Mouse (Mus musculus): ENCODE measurements around the gene 5730409E04Rik.
A peak's percentile ranks its signal among the peaks of the same experiment; 100 is the strongest.

5730409E04Rik gene

DNA sequence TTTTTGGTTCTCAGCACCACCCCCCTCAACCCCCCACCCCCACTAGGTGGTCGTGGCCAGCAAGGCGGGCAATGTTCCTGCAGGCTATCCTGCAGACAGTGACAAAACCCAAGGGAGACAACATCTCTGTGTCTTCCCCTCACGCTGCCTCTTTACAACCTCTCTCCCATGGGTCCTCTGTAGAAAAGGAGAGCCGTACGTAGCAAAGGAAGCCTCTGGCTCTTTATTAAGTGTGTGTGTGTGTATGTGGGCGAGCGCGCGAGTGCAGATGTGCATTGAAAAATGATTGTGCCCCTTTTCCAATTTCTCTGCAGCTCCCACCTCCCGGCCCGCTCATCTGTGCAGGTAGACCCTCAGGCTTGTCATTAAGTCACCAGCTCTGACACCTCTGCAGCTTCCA lies 26.7 kb downstream of the 5730409E04Rik start:
- no peak for DNase-seq (ENCODE audit: low read depth, low spot score)

DNA sequence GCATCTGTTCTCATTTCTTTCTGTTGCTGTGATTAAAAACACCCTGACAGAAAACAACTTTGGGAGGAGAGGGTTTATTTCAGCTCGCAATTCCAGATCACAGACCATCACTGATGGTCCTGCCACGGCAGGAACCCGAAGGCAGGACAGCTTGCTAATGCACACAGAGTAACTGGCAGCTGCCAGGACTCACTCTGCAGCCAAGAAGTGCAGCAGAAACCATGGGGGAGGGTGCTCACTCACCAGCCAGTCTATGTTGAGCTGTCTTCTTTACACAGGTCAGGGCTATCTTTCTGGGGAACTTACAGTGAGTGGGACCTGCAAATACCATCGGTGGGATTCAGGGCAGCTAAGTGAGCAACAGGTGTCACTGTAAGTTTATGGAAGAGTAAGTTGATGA lies 27.8 kb downstream of the 5730409E04Rik start:
- DNase-seq (ENCODE audit: low read depth, low spot score) = no peak

DNA sequence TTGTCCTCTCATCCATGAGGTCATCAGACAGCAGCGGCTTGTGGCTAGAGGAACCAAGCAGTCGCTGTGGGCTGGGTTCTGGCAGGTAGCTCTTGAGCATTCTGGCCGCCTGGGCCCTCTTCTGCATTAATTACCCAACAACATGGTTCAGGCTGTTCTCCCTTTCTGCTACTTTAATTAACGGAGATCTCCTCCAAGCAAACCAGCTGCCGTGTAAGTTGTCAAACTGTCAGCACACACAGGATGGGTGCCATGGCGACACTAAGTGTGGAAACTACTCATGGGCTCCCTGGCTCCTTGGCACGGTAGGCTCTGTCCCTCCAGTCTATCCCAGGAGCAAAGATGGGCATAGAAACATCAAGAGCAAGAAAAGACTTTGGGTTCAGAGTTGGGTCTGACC lies 29.7 kb downstream of the 5730409E04Rik start:
- DNase-seq (ENCODE audit: low read depth, low spot score) = no peak

DNA sequence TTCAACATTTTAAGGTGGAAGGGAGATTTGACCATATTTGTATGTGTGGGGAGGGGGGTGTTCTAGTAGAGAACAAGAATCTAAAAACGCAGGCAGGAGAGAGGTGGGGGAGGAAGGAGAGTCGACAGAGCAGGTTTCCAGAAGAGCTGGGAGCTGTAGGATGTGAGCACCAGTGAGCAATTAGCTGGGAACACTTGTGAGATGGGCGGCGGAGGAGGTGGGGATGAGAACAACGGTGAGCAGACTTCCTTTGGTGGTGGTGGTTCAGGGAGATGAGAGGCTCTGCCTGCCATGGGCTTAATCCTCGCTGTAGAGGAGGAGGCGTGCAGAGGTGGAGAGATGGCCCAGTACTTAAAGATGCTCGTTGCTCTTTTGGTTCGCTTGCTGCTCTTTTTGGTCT lies 32.3 kb downstream of the 5730409E04Rik start:
- no peak for DNase-seq (ENCODE audit: low read depth, low spot score)

DNA sequence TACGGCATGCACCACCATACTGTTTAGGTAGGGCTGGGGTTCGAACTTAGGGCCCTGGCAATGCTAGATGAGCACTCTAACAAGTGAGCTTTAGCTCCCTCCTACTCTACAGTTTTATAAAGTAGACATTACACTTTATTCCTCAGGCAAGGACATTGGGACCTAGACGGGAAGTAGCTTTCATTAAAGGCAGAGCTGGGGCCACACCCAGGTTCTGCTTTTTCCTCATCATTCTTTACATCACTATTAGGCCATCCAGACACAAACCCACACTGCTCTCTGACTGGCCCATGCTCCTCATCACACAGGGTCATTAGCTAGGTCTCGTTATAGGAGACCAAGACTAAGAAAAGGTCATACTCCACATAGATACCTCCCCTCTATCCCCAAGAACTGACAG lies 34.2 kb downstream of the 5730409E04Rik start:
- no peak for DNase-seq (ENCODE audit: low read depth, low spot score)

DNA sequence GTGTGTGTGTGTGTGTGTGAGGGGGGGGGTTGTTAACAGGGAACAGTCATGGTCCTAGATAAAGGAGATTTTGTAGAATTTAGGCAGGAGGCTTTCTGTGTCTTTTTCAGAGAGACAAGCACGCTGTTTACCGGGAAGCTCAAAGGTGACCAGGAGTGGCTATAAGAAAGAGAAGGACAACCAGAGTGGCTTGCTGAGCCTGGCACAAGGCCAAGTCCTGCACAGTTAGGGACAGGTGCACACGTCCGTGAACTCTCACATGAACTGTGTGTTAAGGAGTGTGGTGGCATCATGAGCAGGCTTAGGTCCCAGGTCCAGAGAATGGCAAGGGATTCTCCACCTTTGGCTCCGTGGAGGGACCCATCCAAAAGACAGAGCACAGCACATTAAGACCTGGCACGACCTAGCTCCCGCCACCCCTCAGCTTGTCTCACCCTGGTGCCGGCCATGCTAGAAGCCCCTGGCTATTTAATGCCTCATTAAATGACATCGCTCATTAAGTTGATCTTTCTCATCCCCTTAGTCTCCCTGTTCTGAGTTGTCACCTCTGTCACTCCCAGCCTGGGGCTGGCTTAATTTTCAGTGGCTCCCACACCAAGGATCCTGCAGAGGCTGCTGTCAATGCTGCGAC lies 34.8 kb downstream of the 5730409E04Rik start:
- no peak for DNase-seq (ENCODE audit: low read depth, low spot score)

DNA sequence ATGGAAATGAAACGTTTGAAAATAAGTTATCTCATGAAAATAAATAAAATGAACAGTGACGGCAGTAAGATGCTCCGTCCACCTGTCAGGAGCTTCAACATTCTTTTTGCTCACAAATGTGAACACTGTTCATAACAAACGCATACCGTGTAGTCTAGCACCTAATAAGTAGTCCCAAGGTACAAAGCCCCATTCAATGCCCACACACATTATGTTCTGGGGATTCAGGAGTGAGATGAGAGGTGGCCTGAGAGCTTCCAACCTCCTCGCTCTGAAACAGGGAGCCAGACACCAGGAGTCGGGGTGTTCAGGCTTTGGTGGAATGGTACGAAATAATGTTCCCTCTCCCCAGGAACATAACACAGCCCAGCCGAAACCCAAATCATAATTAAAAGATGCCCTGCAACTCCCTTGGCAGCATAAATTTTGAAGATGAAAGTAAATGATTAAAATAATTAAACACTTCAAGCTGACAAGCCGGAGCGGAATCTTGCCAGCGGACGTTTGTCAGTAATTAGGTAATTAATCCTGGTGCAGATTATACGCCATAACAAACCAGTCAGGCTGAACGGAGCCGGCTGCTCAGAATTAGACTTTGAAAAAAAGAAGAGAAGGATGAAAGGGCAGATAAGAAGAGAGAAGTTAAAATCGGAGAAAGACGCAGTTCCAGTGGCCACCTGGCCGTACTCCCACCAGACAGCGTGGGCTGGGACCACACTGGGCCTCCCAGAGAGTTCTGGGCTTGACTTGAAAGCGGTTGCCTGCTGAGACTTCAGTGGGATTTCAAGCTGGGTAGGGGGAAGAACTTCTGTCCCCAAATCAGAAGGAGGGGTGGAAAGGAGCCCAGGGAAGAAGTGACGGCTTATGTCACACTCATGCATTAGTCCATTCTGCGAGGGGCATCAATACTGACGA lies 38.6 kb downstream of the 5730409E04Rik start:
- DNase-seq (ENCODE audit: low read depth, low spot score) = no peak

DNA sequence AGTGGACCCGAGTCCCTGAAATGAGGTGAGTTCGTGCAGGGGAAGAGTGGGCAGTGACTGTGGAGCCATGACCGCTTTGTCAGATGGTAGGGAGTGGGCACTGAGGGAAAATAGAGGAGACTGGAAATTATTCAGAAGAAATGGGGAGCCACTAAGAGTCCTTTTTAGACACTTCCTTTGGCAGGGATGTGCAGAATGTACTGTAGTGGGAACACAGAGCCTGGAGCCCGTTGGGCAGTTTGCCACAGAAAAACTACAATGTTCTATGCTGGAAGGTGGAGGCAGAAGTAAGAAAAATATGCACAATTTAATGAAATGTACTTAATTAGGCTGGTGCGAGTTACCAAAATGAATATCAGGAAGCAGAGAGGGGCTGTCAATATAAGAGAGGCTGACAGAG lies 43.5 kb downstream of the 5730409E04Rik start:
- no peak for DNase-seq (ENCODE audit: low read depth, low spot score)

DNA sequence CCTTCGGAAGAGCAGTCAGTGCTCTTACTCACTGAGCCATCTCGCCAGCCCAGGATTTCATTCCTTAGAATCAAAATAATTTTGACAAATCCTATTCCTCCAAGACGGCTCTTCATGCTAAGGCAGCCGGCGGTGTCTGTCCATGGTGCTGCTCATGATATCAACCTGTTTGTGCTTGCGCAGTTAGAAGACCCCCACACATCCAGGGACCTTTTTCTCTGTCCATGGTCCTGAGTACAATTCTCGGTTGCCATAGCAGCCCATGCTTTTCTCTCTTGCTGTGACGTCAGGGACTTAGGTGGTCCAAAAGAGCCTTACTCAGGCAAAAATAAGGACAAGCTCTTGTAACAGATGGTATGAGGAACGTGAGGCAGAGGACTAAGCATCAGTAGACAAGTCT lies 45.7 kb downstream of the 5730409E04Rik start:
- peak; percentile 61 for DNase-seq (ENCODE audit: low read depth, low spot score)

DNA sequence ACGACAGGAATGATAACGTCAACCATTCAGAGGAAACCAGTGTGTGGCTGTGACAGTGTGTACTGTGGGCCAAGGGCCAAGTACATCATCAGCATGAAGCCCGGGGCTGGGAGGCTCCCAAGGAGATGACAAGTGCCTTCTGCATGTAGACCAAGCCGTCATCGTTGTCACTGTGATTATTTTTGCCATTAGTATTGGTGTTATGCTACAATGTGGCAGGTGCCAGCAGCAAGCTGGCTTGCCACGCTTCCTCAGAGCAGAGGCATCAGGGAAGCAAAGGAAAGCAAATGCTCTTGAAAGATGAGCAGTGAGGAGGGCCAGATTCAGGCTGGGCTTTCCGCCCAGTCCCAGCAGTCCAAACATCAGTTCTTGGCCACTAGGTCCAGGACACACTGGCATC lies 51.6 kb downstream of the 5730409E04Rik start:
- DNase-seq (ENCODE audit: low read depth, low spot score) = no peak

Data from WW6 (cell line).